Mouse (Mus musculus) gastrocnemius, postnatal 4 days (tissue): ENCODE measurements around the gene Pdhb. TPM values are rescaled to one million over a fixed set of nuclear protein-coding genes. Genes with fewer than 3 reads are reported as not detected.
"Not testable (repeated sequence)": the region's sequence is repeated elsewhere in the genome, so short reads cannot be mapped to it uniquely, and the experiment has no call there.

ENCODE experiments used
- DNase-seq, 2 experiments: peaks; one replicate each; pipeline ENCODE4 v3.0.0; 2021 to 2022; ENCODE audit warnings: low spot score in 2 of 2, mixed read lengths in 2 of 2
- total RNA-seq, 2 experiments: library from RNA; stranded (reverse); gene quantifications; 2 replicates each; pipeline ENCODE4 v1.2.3; 2021

Pdhb gene
- total RNA-seq, 2 experiments from 2014 or later = 273 to 282 TPM

DNA sequence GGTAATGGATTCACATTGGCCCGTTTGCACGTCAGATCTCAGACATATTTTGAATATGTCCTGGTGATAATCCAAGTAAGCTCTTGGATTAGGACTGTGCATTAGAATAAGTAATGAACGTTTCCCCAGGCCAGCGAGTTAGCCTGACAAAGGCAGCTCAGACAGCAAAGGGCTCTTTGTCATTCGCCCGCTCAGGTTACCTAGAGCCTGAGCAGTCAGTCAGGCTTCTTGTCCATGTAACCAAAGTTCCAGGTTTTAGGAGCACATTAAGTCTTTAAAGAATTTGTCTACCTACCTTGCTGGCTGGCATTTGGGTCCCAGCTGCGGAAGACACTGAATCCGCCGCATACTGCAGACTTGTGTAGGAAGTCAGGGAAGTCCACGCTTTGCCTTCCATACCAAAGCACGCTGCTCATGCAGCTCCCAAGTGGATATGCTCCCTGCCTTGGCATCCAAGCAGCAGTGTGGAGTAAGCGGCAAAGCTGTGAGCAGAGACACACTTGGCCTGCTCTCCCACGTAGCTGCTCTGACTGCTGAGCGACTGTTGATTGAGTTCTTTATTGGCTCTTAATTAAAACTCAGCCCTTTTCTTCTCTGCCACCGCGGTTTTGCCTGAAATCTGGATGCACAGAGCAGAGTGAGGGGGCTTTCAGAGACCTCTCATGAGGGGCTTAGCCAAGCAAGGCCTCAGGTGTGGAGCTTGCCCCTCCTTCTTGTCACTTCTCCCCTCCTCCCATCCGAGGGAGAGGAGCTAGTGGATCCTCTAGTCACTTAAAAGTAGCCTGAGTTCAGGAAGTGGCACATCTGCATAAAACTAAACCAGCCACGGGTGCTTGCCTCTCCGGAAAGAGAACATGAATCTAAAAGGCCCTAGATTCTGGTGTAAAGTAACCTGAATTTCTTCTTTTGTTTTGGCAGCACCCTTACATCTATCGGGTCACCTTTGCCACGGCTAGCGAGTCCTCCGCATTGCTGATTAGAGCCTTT is 32.8 kb downstream of the Pdhb start:
- no peak for DNase-seq

DNA sequence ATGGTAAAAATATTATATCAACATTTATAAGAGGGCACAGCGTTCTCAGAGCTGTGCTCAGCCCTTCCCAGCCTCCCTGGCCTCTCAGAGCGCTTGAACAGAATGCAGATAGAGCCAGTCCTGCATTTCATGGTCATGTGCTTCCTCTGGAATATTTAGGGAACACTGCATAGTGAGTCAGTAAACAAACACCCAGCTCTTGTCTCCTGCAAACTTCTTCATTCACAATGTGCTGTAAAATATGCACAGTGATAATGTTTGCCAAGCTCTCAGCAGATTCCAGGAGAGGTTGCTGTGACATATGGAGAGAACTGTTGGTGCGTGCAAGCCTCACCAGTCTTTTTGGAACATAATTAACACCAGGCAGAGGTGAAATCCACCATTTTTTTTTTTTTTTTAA is 37.7 kb downstream of the Pdhb start:
- DNase-seq = no peak

DNA sequence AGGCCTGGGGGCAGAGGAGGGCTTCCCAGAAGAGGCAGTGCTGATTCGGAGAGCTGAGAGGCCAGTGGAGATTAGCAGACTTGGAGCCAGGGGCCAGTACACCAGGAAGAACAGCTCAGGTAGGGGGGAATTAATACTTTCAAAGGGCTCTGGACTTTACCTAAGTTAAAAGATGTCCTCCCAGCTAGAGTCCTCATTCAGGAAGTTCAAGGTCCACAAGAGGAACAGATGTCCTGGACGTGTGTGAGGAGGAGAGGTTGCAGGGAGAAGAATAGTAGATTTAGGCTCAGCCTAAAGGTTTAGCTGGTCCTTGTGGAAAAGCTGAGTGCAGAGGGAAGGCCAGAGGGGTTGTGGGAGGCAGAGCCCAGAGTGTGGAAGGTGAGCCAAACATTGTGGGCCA is 38.6 kb downstream of the Pdhb start:
- DNase-seq = no peak

DNA sequence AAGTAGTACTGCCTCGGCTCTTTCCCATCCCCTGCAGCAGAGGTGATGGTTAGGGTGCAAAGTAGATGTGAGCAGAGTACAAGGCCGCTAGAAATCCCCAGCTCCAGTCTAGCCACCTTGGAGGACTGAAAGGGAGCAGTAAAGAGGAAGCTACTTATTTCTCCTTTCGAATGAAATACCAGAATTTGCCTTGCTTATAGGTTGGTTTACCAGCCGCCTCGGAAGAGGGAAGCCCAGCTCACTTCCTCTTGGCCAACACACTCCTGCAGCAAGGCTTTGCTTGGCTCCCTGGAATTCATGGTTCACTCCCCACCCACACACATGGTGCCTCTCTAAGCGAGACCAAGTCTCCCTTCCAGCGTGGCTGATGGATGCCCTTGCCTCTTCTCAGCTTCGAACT is 40.0 kb downstream of the Pdhb start:
- DNase-seq = no peak

DNA sequence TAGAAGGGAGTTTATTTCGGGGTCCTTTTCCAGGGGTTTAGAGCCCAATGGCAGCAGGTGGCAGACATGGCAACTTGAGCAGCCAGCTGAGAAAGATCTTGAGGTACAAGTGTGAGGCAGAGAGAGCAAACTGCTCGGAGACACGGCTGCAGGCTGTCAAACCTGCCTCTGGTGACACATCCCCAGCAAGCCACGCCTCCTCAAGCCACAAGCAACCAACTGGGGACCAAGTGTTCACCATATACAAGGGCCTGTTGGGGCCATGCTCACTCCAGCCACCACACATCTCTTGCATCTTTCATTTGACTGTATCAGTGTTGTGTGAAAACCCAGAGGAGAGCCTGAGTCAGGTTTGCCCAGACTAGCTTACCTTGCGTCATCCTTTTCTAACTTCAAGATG is 44.9 kb downstream of the Pdhb start:
- no peak for DNase-seq

DNA sequence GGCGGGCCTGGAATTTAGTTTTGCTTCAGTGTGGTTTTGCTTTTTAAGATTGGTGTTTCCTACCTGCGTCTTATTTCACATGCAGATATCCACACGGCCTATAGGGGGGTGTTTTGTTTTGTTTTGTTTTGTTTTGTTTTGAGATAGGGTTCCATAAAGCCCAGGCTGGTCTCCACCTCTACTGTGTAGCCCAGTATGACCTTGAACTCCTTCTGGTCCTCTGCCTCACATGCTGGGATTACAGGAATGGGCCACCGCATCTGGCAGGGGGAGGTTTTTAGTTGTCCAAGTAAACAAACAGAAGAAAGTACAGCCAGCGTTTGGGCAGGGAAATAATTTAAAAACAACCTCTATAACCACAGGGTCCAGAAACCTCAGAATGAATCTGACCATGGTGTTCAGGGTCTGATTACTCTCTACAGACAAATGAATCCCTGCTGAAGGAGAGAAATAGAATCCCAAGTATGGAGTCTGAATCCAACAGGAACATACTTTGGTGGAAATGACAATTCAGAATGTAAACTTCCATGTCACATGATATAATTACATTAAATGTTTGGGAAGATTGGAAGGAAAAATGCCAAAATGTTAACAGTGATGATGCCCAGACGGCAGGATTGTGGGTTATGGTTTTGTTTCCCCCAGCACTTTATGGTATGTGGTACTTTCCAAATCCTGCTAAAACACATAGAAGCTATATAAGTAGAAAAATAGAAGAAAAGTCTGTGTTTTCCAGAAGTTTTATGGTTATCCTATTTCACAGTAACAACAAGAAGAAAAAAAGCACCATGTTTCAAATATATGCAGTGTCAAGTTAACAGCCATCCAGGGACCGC is 48.6 kb downstream of the Pdhb start:
- no peak for DNase-seq

DNA sequence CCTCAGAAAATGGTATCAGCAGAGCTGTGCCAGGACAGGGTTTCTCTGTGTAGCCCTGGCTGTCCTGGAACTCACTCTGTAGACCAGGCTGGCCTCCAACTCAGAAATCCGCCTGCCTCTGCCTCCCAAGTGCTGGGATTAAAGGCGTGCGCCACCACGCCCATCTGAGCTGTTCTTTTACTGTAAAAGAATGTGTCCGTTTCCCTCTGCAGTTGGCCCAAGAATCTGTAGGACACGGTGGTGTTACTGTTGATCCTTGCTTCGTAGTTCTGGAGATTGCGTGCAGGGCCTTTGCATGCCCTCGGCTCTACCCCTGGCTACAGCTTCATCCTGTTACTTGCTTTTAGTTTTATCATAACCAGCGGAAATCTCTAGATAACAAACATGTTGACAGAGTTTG is 49.2 kb downstream of the Pdhb start:
- DNase-seq = not testable (repeated sequence)

DNA sequence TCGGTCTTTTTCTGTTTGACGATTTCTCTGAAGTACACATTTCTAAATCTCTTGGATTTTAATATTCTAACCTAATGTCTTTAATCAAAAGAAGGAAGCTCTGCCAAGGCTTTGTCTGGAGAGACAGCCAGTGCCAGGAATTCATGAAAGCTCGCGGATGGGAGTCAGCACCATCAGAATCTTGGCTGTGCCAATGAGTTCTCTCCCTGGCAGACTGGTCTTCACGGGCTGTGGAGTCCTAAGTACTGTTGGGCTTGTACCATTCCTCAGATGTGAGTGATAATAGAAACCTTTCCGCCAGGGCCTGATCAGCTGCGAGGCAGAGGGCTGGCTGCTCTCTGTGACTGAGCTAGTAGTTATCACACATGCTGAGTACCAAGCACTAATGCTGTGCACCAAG is 49.7 kb downstream of the Pdhb start:
- DNase-seq = no peak

DNA sequence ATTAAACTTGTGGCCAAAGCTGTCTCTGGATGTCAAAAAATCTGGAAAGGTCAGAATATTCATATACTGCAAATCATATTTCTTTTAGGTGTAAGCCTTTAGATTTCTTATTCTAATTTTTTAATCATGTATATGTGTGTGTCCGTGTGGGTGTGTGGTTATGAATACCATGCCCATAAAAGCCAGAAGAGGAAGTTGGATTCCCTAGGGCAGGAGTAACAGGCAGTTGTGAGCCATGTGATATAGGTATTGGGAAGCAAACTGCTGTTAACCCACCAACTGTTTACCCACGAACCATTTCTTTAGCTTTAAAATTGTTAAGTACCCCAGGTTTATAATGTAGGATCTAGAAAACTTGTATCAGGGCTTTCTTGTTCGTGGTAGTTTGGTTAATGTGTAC is 52.9 kb downstream of the Pdhb start:
- no peak for DNase-seq

DNA sequence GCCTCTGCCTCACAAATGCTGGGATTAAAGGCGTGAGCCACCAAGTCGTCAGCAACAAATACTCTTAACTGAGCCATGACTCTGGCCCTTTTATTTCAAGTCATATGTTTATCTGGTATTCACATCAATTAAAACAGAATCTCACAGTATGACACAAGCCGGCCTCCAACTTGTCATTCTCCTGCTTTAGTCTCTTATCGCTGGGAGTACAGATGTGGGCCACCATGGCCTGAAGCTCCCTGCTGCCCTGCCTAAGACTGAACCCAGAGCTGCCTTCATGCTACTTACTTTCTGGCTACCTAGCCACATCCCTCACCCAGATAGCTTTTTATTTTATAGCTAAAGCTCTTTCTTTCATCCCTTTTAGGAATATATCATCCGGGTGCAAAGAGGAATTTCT is 53.4 kb downstream of the Pdhb start:
- DNase-seq = no peak

DNA sequence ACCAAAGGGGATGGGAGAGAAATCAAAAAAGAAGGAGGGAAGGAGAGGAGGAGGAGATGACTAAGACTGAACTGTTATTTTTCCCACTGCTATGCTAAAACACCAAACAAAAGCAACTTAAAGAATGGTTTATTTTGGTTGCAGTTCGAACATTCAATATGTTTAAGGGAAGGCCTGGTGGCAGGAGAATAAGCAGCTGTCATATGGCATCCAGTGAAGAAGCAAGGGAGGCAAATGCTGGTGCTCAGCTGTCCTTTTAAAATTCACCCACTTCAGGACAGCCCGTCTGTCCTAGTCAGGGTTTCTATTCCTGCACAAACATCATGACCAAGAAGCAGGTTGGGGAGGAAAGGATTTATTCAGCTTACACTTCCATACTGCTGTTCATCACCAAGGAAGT is 55.5 kb downstream of the Pdhb start:
- no peak for DNase-seq

Other genes with a start within 250 kb of the Pdhb start
- gene Gm45521, start 215.7 kb downstream of the Pdhb start, total RNA-seq = not detected
- under 1 TPM; 0.07 to 0.10 TPM for gene Dnase1l3, start 178.5 kb downstream of the Pdhb start, total RNA-seq
- gene Abhd6, start 170.1 kb downstream of the Pdhb start, total RNA-seq = 1 to 10 TPM; 2.4 to 3.8 TPM
- gene Rpp14, start 92.7 kb downstream of the Pdhb start, total RNA-seq = 10 to 100 TPM; 18.0 to 21.9 TPM
- 10 to 100 TPM; 17.3 to 17.4 TPM for gene Pxk, start 74.8 kb downstream of the Pdhb start, total RNA-seq
- gene Kctd6, start 41.1 kb upstream of the Pdhb start, total RNA-seq = 10 to 100 TPM in 1 of 2 experiments, 1 to 10 TPM in 1; 7.7 to 11.5 TPM
- 1 to 10 TPM in 1 of 2 experiments, not detected in 1; 1.0 TPM for gene Acox2, start 86.3 kb upstream of the Pdhb start, total RNA-seq
- 1 to 10 TPM; 1.3 to 2.2 TPM for gene Fam107a, start 145.0 kb upstream of the Pdhb start, total RNA-seq
- gene Oit1, start 205.7 kb upstream of the Pdhb start, total RNA-seq = not detected